Mouse (Mus musculus) cerebellum, postnatal 25 days (tissue): ENCODE measurements around the gene Klhl25.
"Not testable (repeated sequence)": the region's sequence is repeated elsewhere in the genome, so short reads cannot be mapped to it uniquely, and the experiment has no call there.

Experiments used
- DNase-seq, 2 experiments: peaks; one replicate each; pipeline ENCODE4 v3.0.0; 2021; ENCODE audit warnings: mixed read lengths in 2 of 2

Klhl25 gene

DNA sequence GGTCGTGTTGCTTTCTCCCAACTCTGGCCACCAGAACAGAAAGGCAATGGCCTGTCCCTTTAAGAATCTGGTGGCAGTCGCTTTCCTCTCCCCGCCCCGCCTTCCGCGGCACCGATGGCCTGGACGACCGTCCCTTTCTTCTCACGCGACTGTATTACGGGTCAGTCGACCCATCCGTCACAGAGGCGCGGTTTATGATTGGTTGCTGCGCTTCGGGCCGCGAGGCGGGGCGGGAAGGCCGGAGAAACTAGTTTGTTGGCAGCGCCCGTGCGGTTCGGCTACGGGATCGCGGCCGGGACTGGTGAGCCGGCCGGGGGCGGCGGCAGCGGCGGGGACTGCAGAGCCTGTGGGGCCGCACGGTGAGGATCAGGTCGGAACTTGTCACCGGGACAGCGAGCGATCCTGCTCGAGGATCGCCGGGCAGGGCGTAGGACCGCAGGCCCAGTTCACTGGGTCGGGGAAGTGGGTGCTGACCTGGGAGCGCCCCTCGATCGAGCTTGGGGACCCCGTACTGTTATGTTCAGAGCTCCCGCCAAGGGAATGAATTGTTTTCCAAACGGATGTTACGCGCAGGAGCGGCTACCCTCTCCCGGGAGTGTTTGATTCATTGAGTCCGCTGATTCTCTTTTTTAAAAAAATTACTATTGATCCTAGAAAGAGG, at the start of gene Klhl25:
Gene Klhl25 (plus strand): TSS at position 196 of the 661 bp plus-strand sequence.
- DNase-seq = peak; percentile 97 to 98

DNA sequence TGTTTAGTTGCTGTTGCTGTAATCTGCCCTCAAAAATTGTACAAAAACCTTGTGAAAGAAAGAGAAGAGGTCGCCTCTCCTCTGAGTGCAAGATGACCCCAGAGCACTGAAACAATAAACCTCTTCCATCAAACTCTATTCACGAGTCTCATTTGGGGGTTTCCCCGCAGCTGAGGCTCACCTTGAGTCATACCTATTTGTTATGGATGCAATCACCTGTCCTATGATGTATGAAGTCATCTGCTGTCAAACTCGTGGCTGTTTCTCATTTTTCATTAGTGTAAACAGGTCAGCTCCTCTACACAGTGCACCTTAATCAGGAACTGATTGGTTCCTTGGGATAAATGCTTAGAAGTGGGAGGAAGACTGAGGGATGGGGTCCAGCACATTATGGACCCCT, 47.6 kb upstream of the Klhl25 start:
- no peak for DNase-seq

DNA sequence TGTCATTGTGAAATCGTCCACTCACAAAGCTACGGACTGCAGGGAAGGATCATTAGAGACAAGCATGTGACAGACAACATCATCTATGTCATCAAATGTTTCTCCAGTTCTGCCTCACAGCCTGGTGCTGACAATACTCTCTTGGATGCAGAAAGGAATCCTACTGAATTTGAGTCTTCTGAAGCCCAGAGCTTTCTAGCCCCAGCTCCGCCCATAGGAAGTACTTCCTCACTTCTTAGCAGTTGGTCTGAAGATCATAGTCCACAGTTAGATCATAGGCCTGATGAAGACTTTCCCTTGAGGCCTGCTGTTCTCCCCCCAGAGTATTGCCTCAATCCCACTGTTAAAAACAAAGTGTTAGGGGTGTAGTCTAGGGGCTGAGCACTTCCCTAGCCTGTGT, 47.1 kb upstream of the Klhl25 start:
- no peak for DNase-seq

DNA sequence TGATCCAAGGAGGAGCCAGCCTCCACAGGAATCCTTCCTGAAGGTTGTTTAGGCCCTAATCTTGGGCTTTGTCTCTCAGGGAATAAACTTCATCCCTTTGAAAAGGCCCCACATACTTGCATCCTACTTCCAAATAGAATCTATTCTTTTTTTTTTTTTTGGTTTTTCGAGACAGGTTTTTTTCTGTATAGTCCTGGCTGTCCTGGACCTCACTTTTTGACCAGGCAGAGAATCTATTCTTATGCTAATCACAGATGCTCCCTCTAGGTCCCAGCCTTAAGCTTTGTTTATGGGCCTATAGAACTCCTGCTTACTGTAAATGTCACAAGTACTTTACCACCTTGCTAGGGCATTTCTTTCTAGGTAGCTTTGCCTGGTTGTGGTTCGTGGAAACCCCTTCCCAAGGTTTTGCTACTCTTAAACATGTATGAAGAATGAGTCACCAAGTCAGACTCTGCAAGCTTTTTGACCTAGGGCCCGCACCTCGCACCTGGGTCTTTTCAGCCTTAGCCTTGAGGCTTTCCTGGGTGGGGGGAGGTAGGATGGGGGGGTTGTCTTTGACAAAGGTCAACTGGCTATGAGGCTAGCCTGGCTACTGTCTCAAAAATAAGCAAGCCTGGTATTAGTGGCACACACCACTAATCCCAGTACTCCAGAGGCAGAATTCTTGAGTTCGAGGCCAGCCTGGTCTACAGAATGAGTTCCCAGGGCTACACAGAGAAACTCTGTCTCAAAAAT, 46.3 kb upstream of the Klhl25 start:
- DNase-seq = no peak

DNA sequence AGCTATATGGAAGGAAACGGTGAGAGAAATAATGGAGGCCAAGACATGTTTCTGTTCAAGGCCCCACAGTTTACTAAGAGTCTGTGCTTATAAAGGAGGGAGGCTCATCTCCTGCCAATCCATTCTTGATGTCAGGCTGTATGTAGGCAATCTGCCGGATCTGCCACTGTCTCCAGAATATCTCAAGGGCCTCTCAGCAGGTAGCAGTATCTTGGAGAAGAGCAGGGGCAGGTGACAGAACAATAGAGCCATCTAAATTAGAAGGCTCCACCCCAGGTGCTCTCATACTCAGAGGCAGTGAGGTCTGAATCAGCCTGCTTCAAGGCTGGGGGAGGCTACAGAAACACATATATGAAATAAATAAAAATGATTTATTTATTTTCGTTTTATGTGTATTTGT, 45.2 kb upstream of the Klhl25 start:
- no peak for DNase-seq

DNA sequence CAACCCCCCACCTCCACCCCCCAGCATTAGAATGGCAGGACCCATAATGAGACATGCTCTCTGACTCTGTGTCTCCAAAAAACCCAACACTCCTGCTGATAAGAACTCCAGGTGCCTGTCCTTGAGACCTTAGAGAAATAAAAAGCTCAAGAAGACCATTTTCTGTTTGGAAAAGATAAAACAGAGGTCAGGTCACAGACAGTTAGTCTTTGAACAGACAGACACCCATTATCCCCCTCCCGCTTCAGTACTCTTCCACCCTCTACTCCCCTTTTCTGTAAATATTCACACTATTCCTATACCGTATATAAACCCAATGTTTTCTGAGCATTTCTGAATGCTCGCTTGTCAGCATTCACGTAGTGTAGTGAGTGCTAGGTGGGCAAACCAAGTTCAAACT, 41.9 kb upstream of the Klhl25 start:
- no peak for DNase-seq

DNA sequence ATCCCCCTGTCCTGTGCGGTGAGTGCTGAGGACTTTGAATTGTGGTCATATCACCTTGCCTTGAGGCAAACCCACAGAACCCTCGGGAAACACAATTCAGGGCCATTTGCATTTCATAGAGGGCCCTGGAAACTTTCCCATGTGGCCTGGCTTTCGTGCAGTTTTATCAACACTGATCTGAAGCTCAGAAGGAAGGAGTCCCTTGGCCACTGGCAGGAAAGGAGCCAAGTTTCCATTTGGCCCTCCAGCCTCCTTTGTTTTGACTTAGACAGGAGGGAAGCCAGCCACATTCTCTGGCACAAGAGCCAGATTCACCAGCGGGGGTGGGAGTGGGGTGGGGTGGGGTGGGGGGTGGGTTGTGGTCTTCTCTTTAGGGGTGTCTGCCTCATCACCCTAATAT, 41.4 kb upstream of the Klhl25 start:
- peak in 1 of 2 experiments; percentile 10 for DNase-seq

DNA sequence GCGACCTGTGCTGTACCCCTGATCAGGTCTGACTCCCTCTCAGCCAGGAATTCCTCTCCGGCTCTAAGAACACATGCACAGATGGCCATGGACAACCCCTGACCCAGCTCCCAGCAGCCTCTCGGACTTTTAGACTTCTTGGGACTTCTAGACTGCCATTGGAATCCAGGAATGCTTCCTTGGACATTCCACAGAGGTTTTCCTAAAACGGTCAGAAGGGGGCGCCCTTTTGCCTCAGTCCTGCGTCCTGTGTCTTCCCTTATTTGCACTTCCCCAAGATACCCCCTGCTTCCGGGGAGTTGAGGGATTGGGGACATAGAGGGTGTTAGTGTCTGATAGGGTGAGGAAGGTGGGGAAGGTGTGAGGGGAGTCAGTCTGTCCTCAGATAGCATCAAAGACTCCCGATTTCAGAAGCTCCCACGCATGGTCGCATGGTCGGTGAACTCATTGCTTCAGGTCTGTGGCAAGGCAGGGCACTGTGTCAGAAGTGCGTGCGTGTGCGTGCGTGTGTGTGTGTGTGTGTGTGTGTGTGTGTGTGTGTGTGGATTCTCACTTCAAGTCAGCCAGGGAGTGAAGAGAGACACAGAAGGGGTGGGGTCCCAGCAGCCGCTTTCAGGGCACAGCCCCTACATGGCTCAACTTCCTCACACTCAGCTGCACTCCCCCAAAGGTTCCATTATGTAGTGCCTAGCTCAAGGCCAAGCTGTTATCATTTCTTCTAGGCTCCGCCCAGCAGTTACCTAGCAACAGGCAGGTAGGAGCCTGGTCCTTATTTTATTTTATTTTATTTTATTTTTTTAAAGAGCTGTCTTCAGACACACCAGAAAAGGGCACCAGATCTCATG, 40.4 kb upstream of the Klhl25 start:
- peak in 1 of 2 experiments; percentile 35 for DNase-seq

DNA sequence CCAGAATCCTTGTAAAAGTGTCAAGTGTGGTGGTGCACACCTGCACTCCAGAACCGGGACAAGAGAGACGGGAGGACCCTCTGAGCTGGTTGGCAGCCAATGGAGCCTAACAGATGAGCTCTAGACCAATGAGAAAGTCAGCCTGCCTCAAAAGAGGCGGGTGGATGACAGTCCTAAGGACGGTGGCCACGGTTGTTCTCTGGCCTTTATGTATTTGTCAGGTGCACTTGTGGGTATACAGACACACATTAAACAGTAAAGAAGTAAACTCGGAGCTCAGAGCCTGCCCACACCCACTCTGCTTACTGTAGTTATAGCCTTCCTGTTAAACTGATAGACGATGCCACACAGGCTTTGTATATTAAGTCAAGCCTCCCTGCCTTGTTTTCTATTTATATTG, 27.4 kb upstream of the Klhl25 start:
- no peak for DNase-seq

DNA sequence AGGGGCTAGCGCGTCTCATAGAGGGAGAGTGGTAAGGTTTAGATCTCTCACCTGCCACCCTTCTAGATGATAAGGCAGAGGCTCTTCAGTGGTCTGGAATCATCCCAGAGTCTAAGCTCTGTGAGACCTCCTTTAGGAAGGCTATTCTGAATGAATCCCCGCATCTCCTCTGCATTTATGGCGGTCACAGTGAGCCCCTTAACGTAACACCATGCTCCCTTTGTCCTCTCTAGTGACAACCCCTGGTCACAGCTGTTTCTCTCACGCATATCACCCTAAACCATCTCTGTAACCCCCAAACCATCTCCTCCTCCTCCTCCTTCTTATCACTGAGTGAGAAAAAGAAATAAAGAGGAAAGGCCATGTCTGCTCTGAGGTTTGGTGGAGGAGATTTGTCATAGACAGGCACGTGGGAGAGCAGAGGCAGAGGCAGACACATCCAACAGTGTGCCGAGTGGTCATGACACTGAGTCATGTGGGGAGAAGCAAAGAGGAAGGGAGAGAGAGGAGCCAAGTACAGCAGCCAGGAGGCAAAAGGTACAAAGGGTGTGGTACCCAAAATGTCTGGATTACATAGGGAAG, 25.9 kb upstream of the Klhl25 start:
- DNase-seq = no peak

DNA sequence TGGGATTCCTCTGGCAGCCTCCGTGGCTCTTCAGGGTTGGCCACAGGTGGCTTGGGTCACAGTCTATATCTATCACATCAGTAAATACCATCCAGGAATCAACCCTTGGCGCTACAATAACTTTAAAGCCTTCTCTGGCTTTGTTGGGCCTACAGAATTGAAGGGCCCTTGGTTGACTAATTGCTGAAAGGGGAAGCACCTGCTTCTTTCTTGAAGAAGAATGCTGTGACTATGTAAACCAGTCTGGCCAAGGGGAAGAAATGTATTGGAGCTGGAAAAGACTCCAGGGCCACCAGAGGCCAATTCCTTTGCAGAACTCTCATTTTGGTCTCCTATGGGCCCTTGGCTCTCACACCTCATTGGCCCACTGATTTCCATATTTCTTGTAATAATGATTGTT, 25.0 kb upstream of the Klhl25 start:
- DNase-seq = no peak

DNA sequence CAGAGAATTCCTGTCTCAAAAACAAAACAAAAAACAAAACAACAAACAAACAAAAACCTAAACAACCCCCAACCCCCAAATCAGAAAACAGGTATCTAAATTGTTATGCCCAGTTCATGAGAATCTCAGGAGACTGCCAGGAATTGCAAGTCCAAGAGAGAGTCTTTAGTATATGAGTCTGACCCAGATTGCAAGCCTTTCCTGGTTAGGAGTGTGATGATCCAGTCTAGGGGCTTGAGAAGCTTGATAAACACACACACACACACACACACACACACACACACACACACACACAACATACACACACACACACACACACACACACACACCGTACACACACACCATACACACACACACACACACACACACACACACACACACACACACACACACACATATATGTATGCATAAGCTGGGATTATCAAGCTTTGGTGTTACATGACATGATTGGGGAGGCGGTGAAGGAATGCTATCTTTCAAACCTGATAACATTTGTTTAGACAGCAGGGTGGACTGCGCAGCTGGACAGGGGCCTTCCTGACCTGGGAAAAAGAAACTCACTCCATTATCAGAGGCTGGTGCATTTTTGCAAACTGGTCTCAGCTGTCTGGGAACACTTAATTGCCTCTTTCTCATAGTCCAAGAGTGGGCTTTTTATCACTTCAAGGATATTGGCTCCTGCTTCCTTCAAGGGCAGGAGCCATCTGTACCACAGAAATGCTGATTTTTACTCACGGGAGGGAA, 21.6 kb upstream of the Klhl25 start:
- no peak for DNase-seq

DNA sequence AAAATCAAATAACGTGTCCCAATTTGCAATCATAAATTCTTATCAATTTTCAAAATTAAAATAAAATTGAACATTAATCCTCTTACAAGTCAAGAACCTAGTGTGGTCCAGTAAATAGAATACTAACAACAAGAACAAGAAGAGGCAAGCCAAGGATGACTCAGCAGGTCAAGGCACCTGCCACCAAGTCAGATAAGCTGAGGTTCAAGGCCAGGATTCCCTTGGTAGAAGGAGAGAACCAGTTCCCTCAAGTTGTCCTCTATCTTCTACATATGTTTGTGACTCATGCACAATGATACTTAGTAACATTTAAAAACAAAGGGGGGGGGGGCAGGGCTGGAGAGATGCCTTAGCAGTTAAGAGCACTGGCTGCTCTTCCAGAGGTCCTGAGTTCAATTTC, 20.8 kb upstream of the Klhl25 start:
- DNase-seq = no peak

DNA sequence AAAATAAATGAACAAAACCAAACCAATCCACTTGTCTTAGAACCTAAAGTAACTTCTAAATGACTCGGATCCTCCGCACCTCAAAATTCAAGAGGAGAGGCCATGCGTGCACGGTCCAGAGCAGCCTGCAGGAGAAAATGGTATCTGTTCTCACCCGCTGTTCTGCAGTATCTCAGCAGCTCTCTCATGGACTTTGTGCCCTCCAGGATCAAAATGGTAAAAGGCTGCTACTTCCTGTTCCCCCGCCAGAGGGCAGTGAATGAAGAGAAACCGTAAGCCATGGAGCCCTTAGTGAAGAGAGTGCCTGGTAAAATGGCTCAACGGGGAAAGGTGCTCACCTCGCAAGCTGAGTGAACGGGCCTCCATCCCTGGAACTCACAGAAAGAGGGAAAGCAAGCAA, 20.3 kb upstream of the Klhl25 start:
- DNase-seq = peak; percentile 77 to 80

DNA sequence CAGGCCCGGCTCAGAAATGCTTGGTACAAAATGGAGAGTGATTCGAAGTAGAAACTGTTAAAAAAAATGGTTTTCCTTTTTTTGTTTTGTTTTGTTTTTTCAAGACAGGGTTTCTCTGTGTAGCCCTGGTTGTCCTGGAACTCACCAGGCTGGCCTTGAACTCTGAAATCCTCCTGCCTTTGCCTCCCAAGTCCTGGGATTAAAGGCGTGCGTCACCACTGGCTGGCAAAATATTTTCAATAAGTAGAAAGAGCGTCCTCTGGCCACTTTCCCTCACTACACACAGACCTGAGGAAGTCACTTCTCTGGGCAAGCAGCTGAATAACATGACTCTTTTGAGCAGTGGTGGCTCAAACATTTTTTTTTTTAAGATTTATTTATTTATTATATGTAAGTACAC, 19.6 kb upstream of the Klhl25 start:
- DNase-seq = no peak

DNA sequence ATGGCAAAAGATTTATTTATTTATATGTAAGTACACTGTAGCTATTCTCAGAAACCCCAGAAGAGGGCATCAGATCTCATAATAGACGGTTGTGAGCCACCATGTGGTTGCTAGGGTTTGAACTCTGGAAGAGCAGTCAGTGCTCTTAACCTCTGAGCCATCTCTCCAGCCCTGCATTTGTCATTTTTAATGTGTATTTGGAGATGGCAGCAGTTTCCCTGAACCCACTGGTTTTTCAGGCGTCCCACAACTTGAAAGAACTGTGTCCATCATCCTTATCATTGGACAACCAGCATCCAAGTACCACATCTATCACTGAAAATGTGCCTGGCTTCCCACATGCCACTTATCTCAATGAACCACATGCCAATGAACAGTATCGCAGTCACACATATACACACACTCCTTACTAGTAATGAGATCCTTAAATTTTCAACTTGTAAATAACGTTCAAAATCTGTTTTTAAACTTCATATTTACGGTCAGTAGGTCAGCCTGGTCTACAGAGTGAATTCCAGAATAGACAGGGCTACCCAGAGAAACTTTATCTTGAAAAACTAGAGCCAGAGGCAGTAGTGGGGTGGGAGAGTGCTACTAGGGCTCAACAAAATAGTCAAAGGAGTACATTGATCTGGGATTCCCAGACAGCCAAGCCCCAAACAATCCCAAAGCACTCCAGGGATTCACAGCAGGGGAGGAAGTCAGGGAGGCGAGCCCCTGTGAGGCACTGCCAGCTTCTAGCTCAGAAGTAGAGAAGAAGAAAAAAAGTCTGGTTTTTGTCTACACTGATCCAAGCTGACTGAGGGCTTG, 17.7 kb upstream of the Klhl25 start:
- no peak for DNase-seq

DNA sequence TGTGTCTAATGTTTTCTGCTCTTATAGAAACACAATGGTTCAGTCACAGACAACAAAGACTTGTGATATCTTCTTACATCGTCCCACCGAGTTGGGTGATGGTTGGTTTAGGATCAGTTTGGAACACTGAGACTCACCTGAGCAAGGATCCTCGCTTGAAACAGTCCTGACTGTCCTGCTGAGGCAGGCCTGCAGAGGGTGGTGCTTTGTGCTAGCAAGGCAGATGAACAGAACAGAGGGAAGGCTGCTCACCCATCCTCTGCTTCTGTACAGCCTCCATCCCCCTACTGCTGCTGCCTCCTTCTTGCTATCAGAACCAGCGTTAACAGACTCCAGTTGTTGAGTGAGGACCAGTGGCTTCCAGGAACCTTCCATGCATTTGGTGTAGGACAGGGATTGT, 14.2 kb upstream of the Klhl25 start:
- not testable (repeated sequence) for DNase-seq

DNA sequence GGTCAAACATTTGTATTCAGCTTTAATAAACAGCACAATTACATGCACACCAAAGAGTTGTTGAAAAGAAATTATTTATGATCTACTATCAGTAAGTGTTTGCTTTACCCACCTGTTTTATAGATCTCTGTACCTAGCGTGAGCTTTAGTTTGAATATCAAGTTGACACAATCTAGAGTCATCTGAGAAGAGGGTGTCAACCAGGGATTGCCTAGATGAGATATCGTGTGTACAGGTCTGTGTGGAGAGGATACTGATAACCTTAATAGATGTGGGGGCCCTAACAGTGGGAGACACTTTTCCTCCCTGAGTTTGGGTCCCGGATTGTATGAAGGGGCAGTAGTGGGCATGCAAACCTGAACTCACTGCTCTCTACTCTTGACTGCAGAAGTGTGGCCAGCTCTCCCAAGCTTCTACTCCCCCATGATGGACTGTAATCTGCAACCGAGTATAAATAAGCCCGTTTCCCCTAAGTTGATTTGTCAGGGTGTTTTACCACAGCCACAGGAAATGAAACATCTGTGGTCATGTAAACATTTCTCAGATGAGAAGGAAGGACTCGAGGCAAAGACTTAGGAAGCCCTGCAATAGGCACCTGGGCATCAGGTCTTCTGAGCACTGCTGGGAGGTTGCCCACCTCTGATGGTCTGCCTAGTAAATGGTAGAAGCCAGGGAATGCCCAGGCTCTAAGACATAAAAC, 13.0 kb upstream of the Klhl25 start:
- DNase-seq = not testable (repeated sequence)

DNA sequence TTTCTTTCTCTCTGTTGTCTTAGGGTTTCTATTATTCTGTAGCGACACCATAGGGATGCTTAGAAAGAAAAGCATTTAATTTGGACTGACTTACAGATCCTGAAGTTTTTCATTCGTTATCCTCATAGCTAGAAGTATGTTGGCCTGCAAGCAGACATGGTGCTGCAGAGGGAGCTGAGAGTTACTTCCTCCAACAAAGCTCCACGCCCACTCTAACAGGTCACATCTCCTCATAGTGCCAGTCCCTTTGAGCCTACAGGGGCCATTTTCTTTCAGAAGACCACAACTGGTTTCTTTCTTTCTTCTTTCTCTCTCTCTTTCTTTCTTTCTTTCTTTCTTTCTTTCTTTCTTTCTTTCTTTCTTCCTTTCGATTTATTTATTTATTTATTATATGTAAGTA, 8.0 kb upstream of the Klhl25 start:
- no peak for DNase-seq

DNA sequence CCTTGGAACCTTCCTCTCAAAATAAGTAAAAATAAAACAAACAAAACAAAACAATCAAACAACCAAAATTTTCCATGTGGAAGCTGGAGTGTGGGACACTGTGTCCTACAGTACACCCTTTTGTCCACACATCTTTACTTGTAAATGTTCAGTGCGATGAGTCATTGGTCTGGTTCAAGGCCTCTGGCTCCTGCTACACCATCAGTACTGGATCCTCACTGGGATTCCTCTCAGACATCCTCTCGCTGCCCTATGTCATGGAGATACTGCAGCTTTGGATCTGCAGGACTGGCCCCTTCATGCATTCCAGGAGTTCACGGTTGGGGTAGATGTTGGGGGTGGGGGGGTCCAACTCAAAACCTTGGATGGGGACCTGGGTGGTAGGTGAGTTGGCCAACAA, 5.8 kb upstream of the Klhl25 start:
- no peak for DNase-seq

DNA sequence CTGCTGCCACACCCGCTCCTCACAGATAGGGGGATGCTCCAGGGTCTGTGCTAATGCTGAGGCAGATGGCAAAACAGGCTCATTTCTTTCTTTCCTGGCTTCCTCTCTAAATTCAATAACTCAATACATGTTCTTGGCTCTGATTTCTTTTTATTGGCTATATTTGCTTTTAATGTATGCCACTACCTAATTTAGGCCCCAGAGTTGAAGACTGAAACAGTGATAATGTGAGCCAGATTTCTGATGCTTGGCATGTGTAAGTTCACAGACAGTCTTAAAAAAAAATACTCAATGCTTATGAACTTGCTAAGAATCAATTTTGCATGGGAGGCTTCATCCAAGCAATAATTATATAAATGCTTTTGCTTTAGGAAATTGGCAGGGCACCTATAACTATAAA, 2.2 kb upstream of the Klhl25 start:
- DNase-seq = no peak
